Mouse (Mus musculus) mouse embryonic stem cell (cell line): Measurements from ENCODE around the gene Upp2.

ENCODE experiments used
- in situ Hi-C, 2 experiments: fragments of 300-500 bp; cut with MboI; formaldehyde crosslinking; loops; 1 replicate in 1 of 2; 3 replicates in 1 of 2; pipeline ENCODE4 v1.14.3; 2019 to 2020; ENCODE audit warnings: low sequenced_read_pairs in 2 of 2, low pct_unique_long_range_greater_than_20kb in 1 of 2, mixed read lengths in 1 of 2; ENCODE audit not compliant: unreplicated experiment in 1 of 2

Upp2 gene

DNA sequence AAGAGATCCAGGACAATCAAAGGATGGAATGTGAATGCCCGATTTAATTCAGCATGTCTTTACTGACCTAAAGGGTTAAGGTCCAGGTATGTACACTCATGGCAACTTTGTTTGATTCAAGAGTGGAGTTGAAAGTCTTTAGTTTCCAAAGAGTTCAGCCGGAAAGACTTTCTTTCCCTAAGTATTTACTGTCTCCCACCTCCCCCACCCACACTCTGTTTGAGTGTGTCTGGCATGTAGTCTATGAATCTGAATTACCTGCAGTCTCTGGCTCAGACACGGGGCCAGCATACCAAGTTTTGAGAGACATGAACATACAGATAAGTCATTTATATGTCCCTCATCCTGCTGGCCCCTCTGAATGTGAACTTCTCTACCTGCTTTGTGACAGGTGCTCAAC is 219.1 kb downstream of the Upp2 start:
- in situ Hi-C loops = no loop called here

DNA sequence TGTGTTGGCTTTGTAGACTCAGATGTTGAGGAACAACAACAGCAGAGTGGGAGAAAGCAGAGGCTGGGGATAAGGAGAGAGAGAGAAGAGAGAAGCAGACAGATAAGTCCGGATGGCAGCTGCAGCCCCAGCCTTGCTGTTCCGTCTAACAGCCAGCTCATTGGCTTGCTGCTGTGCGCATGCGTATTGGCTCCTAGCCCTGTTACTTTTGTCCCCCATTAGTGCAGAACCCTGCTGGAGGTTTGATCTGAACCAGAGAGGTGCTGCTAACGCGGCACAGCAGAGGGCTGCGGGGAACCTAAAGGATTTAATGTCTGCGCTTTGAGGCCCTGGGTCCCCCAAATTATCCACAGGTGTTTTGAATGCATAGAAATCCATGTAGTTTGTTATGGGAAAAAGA is 219.6 kb downstream of the Upp2 start:
- in situ Hi-C loops = no loop called here

DNA sequence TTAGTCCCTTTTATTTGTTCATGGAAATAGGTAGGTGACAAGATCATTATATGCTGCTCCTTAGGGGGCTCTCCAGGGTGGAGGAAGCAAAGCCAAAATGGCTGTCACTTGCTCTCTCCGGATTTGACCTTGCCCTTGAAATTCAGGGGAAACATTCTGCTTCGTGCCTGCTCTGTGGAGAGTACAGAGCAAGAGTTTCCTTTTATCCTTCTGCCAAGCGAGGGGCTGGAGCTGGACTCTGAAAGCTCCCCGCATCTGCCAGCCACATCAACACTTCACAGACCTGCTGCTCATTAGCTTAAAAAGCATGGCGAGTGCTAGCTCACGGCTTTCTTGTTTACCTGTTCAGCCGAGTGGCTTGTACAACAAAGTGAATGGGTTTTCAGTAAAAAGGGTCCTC is 220.3 kb downstream of the Upp2 start:
- in situ Hi-C loops = no loop called here

DNA sequence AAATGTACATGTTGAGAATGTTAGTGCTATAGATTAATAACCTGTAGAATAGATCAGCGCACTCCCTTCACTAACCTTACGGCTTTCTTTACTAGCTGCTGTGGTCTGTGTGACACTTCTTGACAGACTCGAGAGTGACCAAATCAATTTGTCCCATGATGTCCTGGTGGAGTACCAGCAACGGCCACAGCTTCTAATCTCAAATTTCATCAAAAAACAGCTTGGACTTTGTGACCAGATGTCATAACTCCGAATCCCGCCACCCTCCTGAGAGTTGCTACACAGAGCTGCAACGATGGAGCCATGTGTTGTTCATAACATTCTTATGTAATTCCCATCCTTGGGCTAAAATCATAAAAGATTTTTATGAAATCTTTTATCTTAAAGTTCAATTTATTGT is 222.8 kb downstream of the Upp2 start:
- in situ Hi-C loops = no loop called here

DNA sequence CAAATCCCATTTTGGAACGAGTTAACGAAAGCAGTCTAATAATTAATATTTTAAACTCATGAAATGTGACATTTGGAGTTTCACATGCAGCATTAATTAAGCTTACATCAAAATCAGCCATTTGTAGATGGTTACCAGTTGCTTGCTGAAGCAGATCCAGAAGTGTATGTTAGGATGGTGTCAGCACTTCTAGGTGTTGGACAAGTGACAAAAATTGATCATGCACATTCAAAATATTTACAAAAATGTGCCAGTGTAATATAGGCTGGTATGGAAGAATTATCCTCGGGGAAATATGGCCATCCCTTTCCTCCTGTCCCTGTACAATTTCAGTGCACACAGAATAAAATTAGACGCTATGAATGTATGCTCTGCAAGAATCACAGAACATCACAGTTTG is 223.3 kb downstream of the Upp2 start:
- in situ Hi-C loops = no loop called here

DNA sequence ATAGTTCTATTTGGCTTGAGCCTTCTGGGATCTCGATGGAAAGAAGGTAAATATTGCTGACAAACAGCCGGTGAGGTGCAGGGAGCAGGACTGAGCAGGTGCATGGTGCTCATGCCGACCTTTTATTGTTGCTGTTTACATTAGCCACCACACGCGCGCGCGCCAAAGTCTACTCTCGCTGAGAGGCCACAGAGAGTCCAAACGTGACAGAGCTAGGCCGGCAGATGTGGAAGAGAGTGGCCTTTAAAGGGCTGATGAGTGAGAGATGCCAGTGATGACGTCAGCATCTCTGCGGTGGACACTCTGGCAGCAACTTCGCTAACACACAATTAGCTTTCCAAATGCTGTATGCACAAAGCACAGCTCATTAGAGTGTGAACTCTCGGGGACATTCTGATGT is 227.4 kb downstream of the Upp2 start:
- in situ Hi-C loops = no loop called here

DNA sequence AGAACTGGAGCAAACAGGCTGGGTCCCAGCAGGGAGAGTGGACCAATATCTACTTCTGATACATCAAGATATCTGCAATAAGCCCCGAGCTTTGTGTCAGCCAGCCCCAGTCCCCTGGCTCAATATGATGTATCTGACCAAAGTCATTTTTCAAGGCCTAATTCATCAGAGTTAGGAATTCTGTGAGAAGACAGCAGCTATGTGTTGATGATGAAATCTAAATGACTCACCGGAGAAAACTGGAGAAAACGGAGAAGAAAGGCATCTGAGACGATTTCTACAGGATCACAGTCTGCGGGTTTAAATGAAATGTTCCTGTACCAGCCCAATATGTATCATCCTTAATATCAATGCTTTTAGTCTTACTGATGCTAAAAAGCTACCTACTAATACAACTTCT is 228.3 kb downstream of the Upp2 start:
- in situ Hi-C loops = no loop called here

DNA sequence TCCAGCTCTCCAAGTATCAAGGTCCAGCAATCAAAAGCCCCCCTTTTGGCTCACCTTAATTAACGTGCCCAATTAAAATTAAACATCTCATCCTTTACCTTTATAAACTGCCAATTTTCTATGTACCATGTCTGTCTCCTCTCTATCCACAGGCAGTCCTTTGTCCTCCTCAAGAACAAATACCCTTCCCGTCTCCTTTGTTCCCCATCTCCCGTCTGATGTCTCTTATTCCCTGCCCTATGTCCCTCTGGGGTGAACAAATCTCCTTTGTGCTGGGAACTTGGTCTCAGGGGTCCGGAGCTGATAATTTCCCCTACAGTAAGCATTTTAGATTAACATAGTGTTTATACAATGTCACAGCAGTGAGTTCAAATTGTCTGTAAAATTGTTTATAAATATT is 230.4 kb downstream of the Upp2 start:
- in situ Hi-C loops = no loop called here

DNA sequence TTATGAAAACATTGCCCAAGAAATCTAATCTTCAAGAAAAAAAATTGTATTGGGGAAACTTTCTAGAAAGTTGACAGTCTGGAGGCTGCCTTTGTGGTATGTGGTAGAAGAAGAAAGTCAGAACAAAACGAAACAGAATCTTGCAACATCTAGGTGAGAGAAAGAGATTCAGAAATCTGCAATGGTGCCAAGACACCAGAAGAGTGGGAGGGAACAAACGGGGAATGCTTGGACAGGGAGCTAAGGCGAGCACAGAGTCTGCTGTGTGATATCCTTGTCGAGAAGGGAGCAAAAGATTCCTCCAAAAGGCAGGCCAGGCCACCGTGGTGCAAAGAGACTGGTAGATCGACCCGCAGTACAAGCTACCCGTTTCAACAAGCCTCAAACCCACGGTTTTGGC is 232.0 kb downstream of the Upp2 start:
- in situ Hi-C loops = no loop called here

DNA sequence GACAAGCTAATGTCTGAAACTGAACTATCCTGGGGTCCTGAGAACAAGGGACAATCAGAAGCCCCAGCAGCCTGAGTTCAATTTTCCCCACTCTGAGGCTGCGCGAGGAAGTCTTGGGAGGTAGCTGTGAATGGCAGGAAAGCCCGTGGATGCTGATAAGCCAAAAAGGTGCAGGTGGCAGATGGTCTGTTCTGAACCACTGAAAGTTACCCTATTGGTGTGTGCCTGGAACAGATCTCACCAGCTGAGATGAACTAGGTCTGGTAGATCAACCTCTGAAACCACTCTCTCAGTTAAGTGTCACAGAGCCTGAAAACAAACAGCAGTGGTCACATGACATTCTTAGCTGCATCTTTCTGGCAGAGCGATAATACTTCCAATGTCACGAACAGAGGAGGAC is 232.5 kb downstream of the Upp2 start:
- in situ Hi-C loops = no loop called here

DNA sequence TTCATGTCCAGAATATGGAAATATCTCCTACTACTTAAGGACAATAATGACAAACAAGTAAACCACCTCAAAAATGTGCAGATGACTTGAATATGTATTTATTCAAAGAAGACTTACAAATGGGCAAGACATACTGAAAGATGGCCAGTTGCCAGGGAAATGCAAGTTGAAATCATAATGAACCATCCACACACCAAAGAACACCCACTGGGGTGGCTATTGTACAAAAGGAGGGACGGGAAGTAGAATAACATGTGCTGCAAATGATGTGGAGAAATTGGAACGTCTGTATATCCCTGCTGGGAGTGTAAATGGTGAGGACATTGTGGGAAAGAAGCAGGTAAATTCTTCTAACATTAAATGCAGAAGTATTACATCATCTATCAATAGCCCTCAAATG is 245.8 kb downstream of the Upp2 start:
- in situ Hi-C loops = no loop called here

DNA sequence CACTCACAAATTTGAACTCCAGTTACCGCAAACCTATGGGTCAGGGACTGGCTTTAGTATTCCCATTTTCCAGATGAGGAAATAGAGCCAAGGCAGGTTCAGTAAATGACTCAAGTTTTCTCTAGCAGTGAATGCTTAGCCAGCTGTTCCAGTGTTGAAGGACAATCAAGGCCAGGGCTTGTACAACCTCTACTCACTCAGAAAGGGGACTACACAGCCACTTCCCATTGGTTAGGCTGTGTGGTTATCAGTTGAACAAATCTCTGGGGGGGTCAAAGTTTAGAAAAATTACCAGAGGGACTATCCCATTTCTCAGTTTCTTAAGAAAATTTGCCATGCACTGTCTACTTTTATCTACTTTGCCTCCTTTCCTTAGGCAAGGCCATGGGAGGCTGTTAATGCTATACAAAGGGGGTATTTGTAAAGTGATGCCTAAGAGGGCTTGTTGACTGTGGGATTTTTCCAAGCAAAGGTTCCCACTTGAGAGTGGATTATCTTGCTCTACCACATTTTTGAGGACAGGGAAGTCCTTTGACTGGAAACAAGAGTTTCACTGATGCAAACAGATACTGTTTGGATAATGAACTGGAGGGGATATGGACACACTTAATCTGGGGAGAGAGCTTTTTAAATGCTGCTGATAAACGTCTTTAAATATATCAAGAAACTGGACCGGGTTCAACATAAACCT is 262.0 kb downstream of the Upp2 start:
- in situ Hi-C loops = no loop called here

DNA sequence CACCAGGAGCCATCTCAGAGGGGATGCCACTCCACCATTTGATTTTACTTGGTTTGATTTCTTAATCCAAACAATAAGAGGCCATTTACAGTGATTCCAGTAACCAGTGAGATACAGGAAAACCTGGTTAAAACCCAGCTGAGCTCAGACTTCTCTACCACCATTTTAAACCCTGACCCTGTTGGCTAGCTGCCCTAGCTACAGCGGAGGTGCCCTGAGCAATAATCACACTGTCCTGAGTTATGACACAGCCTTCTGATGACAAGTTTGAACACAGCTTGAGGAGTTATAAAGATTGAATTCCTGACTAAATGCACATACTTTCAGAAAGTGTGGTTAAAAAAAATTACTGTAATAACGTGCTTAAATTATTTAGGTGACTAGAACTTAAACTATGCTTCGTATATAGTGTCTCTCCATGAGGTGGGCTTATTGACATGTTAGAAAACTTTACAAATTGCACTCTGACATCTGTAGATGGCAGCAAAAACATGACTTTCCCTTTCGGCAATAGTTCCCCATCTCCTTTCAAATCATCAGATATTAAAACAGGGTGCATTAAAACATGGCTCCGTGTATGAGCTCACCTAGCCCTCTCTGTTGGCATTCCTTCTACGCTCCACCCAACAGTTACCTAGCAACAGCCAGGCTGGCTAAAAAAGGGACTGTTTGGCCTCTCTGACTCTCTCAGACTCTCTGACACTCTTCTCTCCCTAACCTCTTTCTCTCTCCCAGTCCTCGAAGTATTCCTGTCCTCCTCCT is 263.1 kb downstream of the Upp2 start:
- in situ Hi-C loops = no loop called here

DNA sequence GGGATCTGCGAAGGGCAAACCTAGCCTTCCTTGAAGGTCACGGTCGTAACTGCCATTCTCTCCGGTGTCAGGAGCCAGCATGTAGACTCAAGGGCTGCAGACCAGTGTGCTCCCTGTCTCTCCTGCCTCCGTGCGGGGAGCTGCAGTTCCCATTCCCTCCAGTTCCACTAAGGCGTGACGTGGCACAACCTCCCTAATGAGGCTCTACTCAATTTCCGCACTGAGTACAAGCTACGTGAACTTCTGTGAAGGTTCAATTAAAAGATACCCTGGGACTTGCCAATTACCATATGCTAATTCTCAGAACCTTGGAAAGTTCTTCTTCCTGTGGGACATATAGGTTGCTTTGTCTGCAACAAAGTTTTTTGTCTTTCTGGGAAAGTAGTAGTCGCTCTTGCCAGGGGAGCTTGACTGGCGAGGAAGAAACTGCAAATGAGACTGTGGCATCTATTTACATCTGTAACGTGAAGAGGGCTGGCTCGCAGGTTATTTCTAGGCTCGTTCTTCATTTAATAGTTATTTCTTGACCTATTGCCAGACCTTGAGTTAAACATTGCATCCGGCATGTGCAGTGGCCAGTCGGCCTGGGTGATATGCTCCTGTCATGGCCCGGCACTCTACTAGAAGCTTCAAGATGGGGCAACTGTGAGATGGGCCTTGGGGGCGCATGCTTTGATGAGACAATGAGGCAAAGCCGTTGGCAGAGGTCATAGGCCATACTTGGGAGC is 265.3 kb downstream of the Upp2 start:
- in situ Hi-C loops = no loop called here

DNA sequence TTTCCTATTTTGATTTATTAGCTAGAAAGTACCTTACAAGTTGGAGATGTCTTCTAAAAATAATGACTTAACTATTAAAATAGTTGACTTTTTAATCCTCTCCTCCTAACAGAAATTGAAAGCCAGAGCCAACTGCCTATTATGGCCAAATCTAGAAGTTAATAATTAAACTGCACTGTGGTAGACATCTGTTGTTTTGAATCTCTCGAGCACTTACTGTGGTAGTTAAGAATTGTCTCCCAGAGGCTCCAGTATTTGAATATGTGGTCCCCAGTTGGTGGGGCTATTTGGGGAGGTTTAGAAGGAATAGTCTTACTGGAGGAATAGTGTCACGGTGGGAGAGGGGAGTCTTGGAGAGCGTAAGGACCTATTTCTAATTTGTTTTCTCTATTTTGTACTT is 273.9 kb downstream of the Upp2 start:
- in situ Hi-C loops = no loop called here

DNA sequence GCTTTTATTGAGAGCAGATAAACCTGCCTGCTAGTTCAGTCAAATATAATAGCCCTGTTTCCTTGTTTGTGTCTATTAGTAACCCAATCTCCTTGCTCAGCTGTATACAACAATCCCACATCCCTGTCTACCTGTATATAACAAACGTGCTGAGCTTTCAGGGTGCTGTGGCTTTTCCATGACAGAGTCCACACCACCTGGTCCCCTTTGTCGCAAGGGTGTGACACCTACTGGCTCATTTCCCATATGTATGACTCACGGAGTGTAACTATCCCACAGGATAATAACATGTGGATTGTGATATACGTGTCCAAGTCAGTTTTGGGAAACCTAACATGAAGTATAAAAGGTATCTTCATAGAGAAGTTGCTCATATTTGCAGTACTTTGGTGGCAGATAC is 275.3 kb downstream of the Upp2 start:
- in situ Hi-C loops = no loop called here
